Mouse (Mus musculus) bone marrow, adult 2 months (tissue): ENCODE data around the gene Stom.

Experiments
- CTCF ChIP-seq: fragments of 200-500 bp; IDR thresholded peaks from 2 replicates; pipeline ENCODE4 v1.5.1; 2011; ENCODE audit warnings: low read length, control low read depth; ENCODE audit not compliant: control insufficient read depth, insufficient read depth
- POLR2A ChIP-seq: fragments of 200-500 bp; IDR thresholded peaks from 2 replicates; pipeline ENCODE4 v1.6.1; 2011; ENCODE audit warnings: low read depth, mild to moderate bottlenecking, control low read depth, low read length, borderline replicate concordance; ENCODE audit not compliant: control insufficient read depth

- no peak for TF ChIP-seq CTCF
- TF ChIP-seq POLR2A = no peak
Measured at GRCm38 (mm10) chr2:35328064-35328792, 8.5 kb downstream of the Stom start.
